Mouse (Mus musculus): Measurements from ENCODE around the gene Lta. TPM values are rescaled to one million over a fixed set of nuclear protein-coding genes. Genes with fewer than 3 reads are reported as not detected.

Lta gene
- polyA plus RNA-seq, 1 experiment from 2014 or later, result 0.06 TPM

- WGBS (ENCODE audit: insufficient replicate concordance), result under 1% methylated on average over 59 of the region's 89 CpGs
Measured at GRCm38 (mm10) chr17:35164568-35165450, 40.3 kb downstream of the Lta start, which contains the start of gene Prrc2a. Prrc2a (minus strand) TSS chr17:35164897.

GRCm38 (mm10) chr17:35164218-35164567 lies 41.0 kb downstream of the Lta start:
- under 1% methylated on average over 28 of the region's 28 CpGs for WGBS (ENCODE audit: insufficient replicate concordance)
- Histone ChIP-seq H3K27ac (replicated peaks) (peak overlapping the region; percentile 95), H3K4me2 (peak overlapping the region; percentile 79), H3K27me3 (no peaks in the 10 kb centered on the region), H3K4me3 (replicated peaks) (peak overlapping the region; percentile 100), H3K9me3 (replicated peaks) (no peaks in the 10 kb centered on the region), H3K36me3 (replicated peaks) (peaks cover 37% of the 10 kb centered on the region), H3K4me1 (replicated peaks) (peaks cover 38% of the 10 kb centered on the region), H3K9ac (peak overlapping the region; percentile 100)
- no peak for ATAC-seq (ENCODE audit: insufficient read depth)

More at GRCm38 (mm10) chr17:35164568-35165450, 40.3 kb downstream of the Lta start, which contains the start of gene Prrc2a:
- H3K4me1 ChIP-seq (replicated peaks), result peaks cover 38% of the 10 kb centered on the region
- peak; percentile 96 for ATAC-seq (ENCODE audit: insufficient read depth)
- H3K27ac ChIP-seq (replicated peaks), result peak within 1 kb of the TSS; percentile 95
- H3K9ac ChIP-seq, result peak within 1 kb of the TSS; percentile 100
- H3K27me3 ChIP-seq, result no peaks in the 10 kb centered on the region
- H3K9me3 ChIP-seq (replicated peaks), result no peaks in the 10 kb centered on the region
- H3K4me2 ChIP-seq, result peak within 1 kb of the TSS; percentile 79
- H3K36me3 ChIP-seq (replicated peaks), result peaks cover 31% of the 10 kb centered on the region
- peak within 1 kb of the TSS; percentile 100 for H3K4me3 ChIP-seq (replicated peaks)

- no peak for ATAC-seq (ENCODE audit: insufficient read depth)
- peak overlapping the region; percentile 100 for H3K4me3 ChIP-seq (replicated peaks)
- peaks cover 38% of the 10 kb centered on the region for H3K4me1 ChIP-seq (replicated peaks)
- WGBS (ENCODE audit: insufficient replicate concordance), result 11% methylated on average over 8 of the region's 8 CpGs
- H3K9me3 ChIP-seq (replicated peaks), result no peaks in the 10 kb centered on the region
- H3K4me2 ChIP-seq, result peak overlapping the region; percentile 79
- no peaks in the 10 kb centered on the region for H3K27me3 ChIP-seq
- H3K9ac ChIP-seq, result peak overlapping the region; percentile 100
- H3K27ac ChIP-seq (replicated peaks), result peak overlapping the region; percentile 95
- peaks cover 44% of the 10 kb centered on the region for H3K36me3 ChIP-seq (replicated peaks)
Measured at GRCm38 (mm10) chr17:35163326-35164081, 41.6 kb downstream of the Lta start.

- ATAC-seq (ENCODE audit: insufficient read depth), result no peak
- peak overlapping the region; percentile 79 for H3K4me2 ChIP-seq
- H3K4me1 ChIP-seq (replicated peaks), result peaks cover 38% of the 10 kb centered on the region
- WGBS (ENCODE audit: insufficient replicate concordance), result 55% methylated on average over 12 of the region's 12 CpGs
- no peaks in the 10 kb centered on the region for H3K9me3 ChIP-seq (replicated peaks)
- no peaks in the 10 kb centered on the region for H3K27me3 ChIP-seq
- H3K4me3 ChIP-seq (replicated peaks), result peak overlapping the region; percentile 100
- peak overlapping the region; percentile 35; the same call in 1 of the 2 replicates for H3K27ac ChIP-seq (replicated peaks)
- peak overlapping the region; percentile 100 for H3K9ac ChIP-seq
- H3K36me3 ChIP-seq (replicated peaks), result peaks cover 52% of the 10 kb centered on the region
Measured at GRCm38 (mm10) chr17:35162730-35163129, 42.4 kb downstream of the Lta start.

GRCm38 (mm10) chr17:35162121-35162520 lies 43.0 kb downstream of the Lta start:
- ATAC-seq (ENCODE audit: insufficient read depth), result no peak
- peaks cover 58% of the 10 kb centered on the region for H3K36me3 ChIP-seq (replicated peaks)
- H3K9ac ChIP-seq, result no peak overlapping the region

GRCm38 (mm10) chr17:35161421-35161820 lies 43.7 kb downstream of the Lta start:
- 82% methylated on average over 11 of the region's 11 CpGs for WGBS (ENCODE audit: insufficient replicate concordance)
- ATAC-seq (ENCODE audit: insufficient read depth), result no peak
- Histone ChIP-seq H3K4me2 (no peak overlapping the region), H3K9ac (no peak overlapping the region), H3K9me3 (replicated peaks) (no peaks in the 10 kb centered on the region), H3K4me1 (replicated peaks) (peaks cover 37% of the 10 kb centered on the region), H3K27ac (replicated peaks) (no peak overlapping the region), H3K4me3 (replicated peaks) (no peak overlapping the region), H3K36me3 (replicated peaks) (peaks cover 65% of the 10 kb centered on the region), H3K27me3 (no peaks in the 10 kb centered on the region)

More at GRCm38 (mm10) chr17:35162121-35162520, 43.0 kb downstream of the Lta start:
- no peaks in the 10 kb centered on the region for H3K27me3 ChIP-seq
- H3K9me3 ChIP-seq (replicated peaks), result no peaks in the 10 kb centered on the region
- H3K4me3 ChIP-seq (replicated peaks), result peak overlapping the region; percentile 100; the same call in 1 of the 2 replicates
- H3K4me1 ChIP-seq (replicated peaks), result peaks cover 38% of the 10 kb centered on the region
- H3K4me2 ChIP-seq, result peak overlapping the region; percentile 79
- H3K27ac ChIP-seq (replicated peaks), result 0 out of 2 replicates have a peak overlapping the region, but pooled peaks have one; percentile 35
- whole genome bisulfite sequencing (ENCODE audit: insufficient replicate concordance), result 75% methylated on average over 14 of the region's 14 CpGs

- Histone ChIP-seq H3K27me3 (no peaks in the 10 kb centered on the region), H3K4me2 (no peak overlapping the region), H3K9ac (no peak overlapping the region), H3K9me3 (replicated peaks) (no peaks in the 10 kb centered on the region), H3K4me3 (replicated peaks) (no peak overlapping the region), H3K36me3 (replicated peaks) (peaks cover 83% of the 10 kb centered on the region), H3K27ac (replicated peaks) (no peak overlapping the region), H3K4me1 (replicated peaks) (peaks cover 28% of the 10 kb centered on the region)
- ATAC-seq (ENCODE audit: insufficient read depth), result no peak
- 88% methylated on average over 7 of the region's 7 CpGs for WGBS (ENCODE audit: insufficient replicate concordance)
Measured at GRCm38 (mm10) chr17:35159638-35160037, 45.5 kb downstream of the Lta start.

GRCm38 (mm10) chr17:35158850-35159593 lies 46.1 kb downstream of the Lta start:
- H3K27ac ChIP-seq (replicated peaks), result no peak overlapping the region
- no peaks in the 10 kb centered on the region for H3K9me3 ChIP-seq (replicated peaks)
- no peak overlapping the region for H3K4me3 ChIP-seq (replicated peaks)
- no peaks in the 10 kb centered on the region for H3K27me3 ChIP-seq
- H3K4me1 ChIP-seq (replicated peaks), result peaks cover 27% of the 10 kb centered on the region
- WGBS (ENCODE audit: insufficient replicate concordance), result 87% methylated on average over 16 of the region's 16 CpGs
- no peak overlapping the region for H3K4me2 ChIP-seq
- no peak overlapping the region for H3K9ac ChIP-seq
- peaks cover 89% of the 10 kb centered on the region for H3K36me3 ChIP-seq (replicated peaks)
- ATAC-seq (ENCODE audit: insufficient read depth), result no peak

GRCm38 (mm10) chr17:35157661-35158175 lies 47.4 kb downstream of the Lta start:
- no peaks in the 10 kb centered on the region for H3K27me3 ChIP-seq
- H3K9me3 ChIP-seq (replicated peaks), result no peaks in the 10 kb centered on the region
- H3K4me1 ChIP-seq (replicated peaks), result peaks cover 14% of the 10 kb centered on the region
- no peak overlapping the region for H3K9ac ChIP-seq
- H3K36me3 ChIP-seq (replicated peaks), result peaks cover 100% of the 10 kb centered on the region
- H3K4me3 ChIP-seq (replicated peaks), result no peak overlapping the region
- ATAC-seq (ENCODE audit: insufficient read depth), result no peak
- no peak overlapping the region for H3K27ac ChIP-seq (replicated peaks)
- 84% methylated on average over 8 of the region's 8 CpGs for WGBS (ENCODE audit: insufficient replicate concordance)
- H3K4me2 ChIP-seq, result no peak overlapping the region

GRCm38 (mm10) chr17:35157254-35157653 lies 47.9 kb downstream of the Lta start:
- H3K27me3 ChIP-seq, result no peaks in the 10 kb centered on the region
- 86% methylated on average over 8 of the region's 8 CpGs for WGBS (ENCODE audit: insufficient replicate concordance)
- H3K36me3 ChIP-seq (replicated peaks), result peaks cover 100% of the 10 kb centered on the region
- H3K4me1 ChIP-seq (replicated peaks), result peaks cover 10% of the 10 kb centered on the region
- H3K4me3 ChIP-seq (replicated peaks), result no peak overlapping the region
- no peak overlapping the region for H3K27ac ChIP-seq (replicated peaks)
- no peak for ATAC-seq (ENCODE audit: insufficient read depth)
- no peak overlapping the region for H3K9ac ChIP-seq
- no peak overlapping the region for H3K4me2 ChIP-seq
- H3K9me3 ChIP-seq (replicated peaks), result no peaks in the 10 kb centered on the region
